Mouse (Mus musculus) forebrain, embryonic 14.5 days (tissue): Measurements from ENCODE around the gene Dppa3. TPM values are rescaled to one million over a fixed set of nuclear protein-coding genes. Genes with fewer than 3 reads are reported as not detected.

Experiments
- ATAC-seq: fragments of 200-750 bp; cut with Nextera tagmentation; 2 replicates; pipeline ENCODE4 v1.8.0; 2017; ENCODE audit warnings: mild to moderate bottlenecking, moderate library complexity
- DNase-seq: peaks from one replicate; pipeline ENCODE4 v3.0.0-alpha.2; 2015; ENCODE audit warnings: low spot score
- H3K27ac ChIP-seq: fragments of 300-500 bp; sonication (generic); 2 replicates; pipeline ENCODE4 v1.5.1; 2014; ENCODE audit warnings: low read depth, mild to moderate bottlenecking, control low read depth, low read length, moderate library complexity
- H3K27me3 ChIP-seq: fragments of 300-500 bp; sonication (generic); replicated peaks from 2 replicates; pipeline ENCODE4 v1.6.1; 2014; ENCODE audit warnings: low read length, control low read depth, mixed read lengths; ENCODE audit not compliant: control insufficient read depth, insufficient read depth
- H3K36me3 ChIP-seq: fragments of 300-500 bp; sonication (generic); 2 replicates; pipeline ENCODE4 v1.6.1; 2014; ENCODE audit warnings: low read length, control low read depth; ENCODE audit not compliant: control insufficient read depth, insufficient read depth
- H3K4me1 ChIP-seq: fragments of 300-500 bp; sonication (generic); 2 replicates; pipeline ENCODE4 v1.6.1; 2014; ENCODE audit warnings: antibody characterized with exemption, low read length, control low read depth; ENCODE audit not compliant: control insufficient read depth, insufficient read depth
- H3K4me2 ChIP-seq: fragments of 300-500 bp; sonication (generic); 2 replicates; pipeline ENCODE4 v1.6.1; 2014; ENCODE audit warnings: mild to moderate bottlenecking, control low read depth, low read length
- H3K4me3 ChIP-seq: fragments of 300-500 bp; sonication (generic); 2 replicates; pipeline ENCODE4 v1.5.1; 2014; ENCODE audit warnings: low read depth, low read length, control low read depth
- H3K9ac ChIP-seq: fragments of 300-500 bp; sonication (generic); 2 replicates; pipeline ENCODE4 v1.6.1; 2014; ENCODE audit warnings: mild to moderate bottlenecking, low read length, control low read depth, moderate library complexity
- H3K9me3 ChIP-seq: fragments of 300-500 bp; sonication (generic); replicated peaks from 2 replicates; pipeline ENCODE4 v1.6.1; 2016; ENCODE audit warnings: low read length, control low read depth, mixed read lengths; ENCODE audit not compliant: control insufficient read depth
- WGBS: fragments of 180-500 bp; shearing (Covaris S2); extraction: QIAGEN DNeasy Blood & Tissue Kit; methylation state at CpG from one replicate; pipeline ENCODE4 v1.1.7; 2014; 5-methylcytosine and 5-hydroxymethylcytosine counted together
- polyA plus RNA-seq: library from polyadenylated mRNA; unstranded; fragments of >200 nt; fragmentation: Nextera tagmentation; extraction: Ambion mirVana; gene quantifications from 2 replicates; pipeline ENCODE4 v1.2.1, GENCODE M21; 2014

The Dppa3 gene
- polyA plus RNA-seq, 1 experiment from 2014 or later = not detected

DNA sequence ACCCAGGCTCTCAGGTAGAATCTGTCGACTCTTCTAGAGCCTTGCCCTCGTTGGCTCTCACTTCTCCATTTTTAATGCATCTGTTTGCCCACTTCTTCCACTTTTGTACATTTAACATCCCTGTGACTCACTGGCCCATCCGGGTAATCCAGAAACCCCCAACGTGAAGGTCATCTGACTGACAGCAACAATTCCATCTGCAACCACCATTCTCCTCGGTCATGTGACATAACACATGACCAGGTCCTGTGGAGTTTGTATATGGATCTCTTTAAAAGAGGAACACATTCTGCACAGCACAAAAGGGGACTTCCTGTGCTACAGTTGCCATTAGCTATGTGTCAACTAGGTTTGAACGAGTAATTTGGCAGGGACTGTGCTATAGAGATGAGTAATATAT is 28.1 kb downstream of the Dppa3 start:
- Histone ChIP-seq H3K9me3 (no peaks in the 10 kb centered on the region), H3K27me3 (no peaks in the 10 kb centered on the region), H3K9ac (no peak overlapping the region), H3K27ac (no peak overlapping the region), H3K36me3 (no peaks in the 10 kb centered on the region), H3K4me3 (no peak overlapping the region), H3K4me2 (no peak overlapping the region), H3K4me1 (no peaks in the 10 kb centered on the region)
- WGBS = 85% methylated on average over 6 of the region's 6 CpGs
- DNase-seq = no peak
- no peak for ATAC-seq

DNA sequence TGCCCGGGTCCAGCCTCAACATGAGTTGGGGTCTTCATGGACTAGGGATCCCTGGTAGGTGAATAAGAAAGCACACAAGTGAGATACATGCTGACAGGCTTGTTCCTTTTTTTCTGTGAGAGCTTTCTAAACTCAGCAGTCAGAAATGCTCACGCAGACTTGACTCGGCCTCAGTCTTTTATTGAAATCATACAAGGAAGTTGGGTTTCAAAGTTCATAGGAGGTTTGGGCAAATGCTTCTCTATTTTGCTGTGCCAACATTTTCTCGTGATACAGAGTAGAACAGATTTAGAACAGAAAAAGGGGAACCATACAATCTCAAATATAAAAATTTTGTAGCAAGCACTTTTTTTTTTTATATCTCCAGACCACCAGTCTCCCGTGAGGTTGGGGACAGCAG is 31.4 kb downstream of the Dppa3 start:
- Histone ChIP-seq H3K4me2 (no peak overlapping the region), H3K27ac (no peak overlapping the region), H3K9ac (no peak overlapping the region), H3K27me3 (no peaks in the 10 kb centered on the region), H3K36me3 (no peaks in the 10 kb centered on the region), H3K9me3 (no peaks in the 10 kb centered on the region), H3K4me3 (no peak overlapping the region), H3K4me1 (no peaks in the 10 kb centered on the region)
- 93% methylated on average over 5 of the region's 5 CpGs for WGBS
- DNase-seq (no peak), ATAC-seq (no peak)

DNA sequence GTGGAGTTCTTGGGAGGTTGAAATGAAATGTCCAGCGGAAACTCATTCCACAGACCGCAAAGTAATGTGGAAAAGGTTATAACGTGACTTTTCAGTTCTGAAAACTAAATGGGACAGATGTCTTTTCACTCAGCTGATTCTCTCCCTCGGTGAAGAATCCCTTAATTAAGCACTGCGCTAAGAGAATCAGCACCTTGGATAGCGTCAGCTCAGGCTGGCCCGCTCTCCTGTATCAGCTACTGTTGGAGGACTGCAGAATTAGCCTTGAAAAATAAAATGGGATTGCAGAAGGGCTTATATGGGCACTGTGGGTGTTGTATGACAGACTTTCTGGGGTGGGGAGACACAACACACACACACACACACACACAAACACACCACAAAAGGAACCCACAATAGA is 33.4 kb downstream of the Dppa3 start:
- no peak overlapping the region for H3K27ac ChIP-seq
- DNase-seq (peak; percentile 40), ATAC-seq (no peak)
- no peak overlapping the region for H3K4me3 ChIP-seq
- H3K9ac ChIP-seq = no peak overlapping the region
- H3K36me3 ChIP-seq = no peaks in the 10 kb centered on the region
- no peak overlapping the region for H3K4me2 ChIP-seq
- WGBS = 15% methylated on average over 7 of the region's 7 CpGs
- H3K4me1 ChIP-seq = peaks cover 3% of the 10 kb centered on the region; the same call in 1 of the 2 replicates
- H3K27me3 ChIP-seq = no peaks in the 10 kb centered on the region
- H3K9me3 ChIP-seq = no peaks in the 10 kb centered on the region

DNA sequence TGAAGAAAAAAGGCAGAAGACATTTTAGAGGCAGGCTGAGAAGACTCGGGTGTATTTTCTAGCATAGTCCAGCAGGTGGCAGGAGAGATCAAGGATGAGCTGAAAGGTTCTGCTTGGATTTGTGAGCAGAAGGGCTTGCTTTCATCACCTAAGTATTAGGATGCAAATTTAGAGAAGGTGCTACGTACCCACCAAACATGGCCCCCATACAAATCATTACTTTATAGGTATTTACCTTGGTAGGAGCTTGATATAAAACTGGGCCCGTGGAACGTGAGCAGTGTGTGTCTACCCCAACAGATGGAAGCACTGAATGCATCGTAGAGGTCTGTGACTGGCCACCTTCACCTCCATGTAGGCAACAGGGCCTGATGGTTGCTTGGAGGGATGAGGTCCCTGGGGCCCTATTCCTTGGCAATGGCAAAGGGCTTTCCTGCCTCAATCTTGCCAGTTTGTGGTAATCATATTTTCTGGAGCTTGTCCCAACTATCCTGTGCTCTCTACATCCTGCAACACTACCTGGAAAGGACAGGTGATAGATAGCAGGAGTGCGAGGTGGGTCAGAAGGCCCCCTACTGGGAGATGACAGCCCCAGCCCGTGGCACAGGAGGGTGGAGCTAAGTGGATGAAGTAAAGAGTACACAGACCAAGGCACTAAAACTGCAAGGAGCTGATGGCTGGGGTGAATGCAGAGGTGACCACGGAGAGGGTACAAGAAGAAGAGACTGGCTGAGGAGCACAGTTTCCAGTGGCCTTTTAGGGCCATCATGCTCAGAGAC is 34.6 kb downstream of the Dppa3 start:
- DNase-seq (peak; percentile 78), ATAC-seq (peak; percentile 48)
- H3K36me3 ChIP-seq = no peaks in the 10 kb centered on the region
- no peak overlapping the region for H3K27ac ChIP-seq
- H3K4me1 ChIP-seq = peaks cover 3% of the 10 kb centered on the region; the same call in 1 of the 2 replicates
- no peaks in the 10 kb centered on the region for H3K27me3 ChIP-seq
- no peak overlapping the region for H3K4me2 ChIP-seq
- H3K4me3 ChIP-seq = no peak overlapping the region
- H3K9me3 ChIP-seq = no peaks in the 10 kb centered on the region
- H3K9ac ChIP-seq = no peak overlapping the region
- WGBS = 46% methylated on average over 8 of the region's 8 CpGs

DNA sequence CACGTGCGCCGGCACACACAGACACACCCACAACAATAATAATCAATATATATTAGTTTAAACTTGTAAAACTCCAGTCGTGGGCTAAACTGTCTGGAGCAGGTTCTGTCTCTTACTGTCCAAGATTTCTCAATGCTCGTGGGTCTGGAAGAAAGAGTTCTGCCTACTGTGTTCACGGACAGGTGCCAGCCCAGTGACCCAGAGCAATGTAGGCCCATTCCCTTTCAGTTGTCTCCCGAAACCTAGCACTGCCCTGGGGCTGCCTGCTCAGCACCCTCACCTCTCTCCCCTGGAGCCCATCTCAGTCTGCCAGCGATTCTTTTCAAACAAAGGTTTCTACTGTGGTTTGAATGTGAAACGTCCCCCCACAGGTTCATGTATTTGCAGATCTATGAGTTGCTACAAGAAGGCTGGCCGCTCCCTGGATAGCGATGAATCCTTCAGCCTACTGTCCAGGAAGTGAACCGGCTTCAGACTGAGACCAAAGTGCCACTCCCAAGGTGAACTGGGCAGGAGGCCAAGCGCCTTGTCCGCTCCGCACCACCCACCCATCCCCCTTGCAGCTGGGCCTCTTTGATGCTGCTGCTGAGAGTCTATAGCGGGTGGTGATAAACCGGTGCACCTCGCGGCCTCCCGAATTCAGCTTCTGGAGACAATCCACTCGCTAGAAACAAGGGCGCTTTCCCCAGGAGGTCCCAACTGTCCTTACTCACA is 36.5 kb downstream of the Dppa3 start:
- Histone ChIP-seq H3K4me1 (peaks cover 3% of the 10 kb centered on the region; the same call in 1 of the 2 replicates), H3K27me3 (no peaks in the 10 kb centered on the region), H3K36me3 (no peaks in the 10 kb centered on the region), H3K4me2 (no peak overlapping the region), H3K9me3 (no peaks in the 10 kb centered on the region), H3K4me3 (no peak overlapping the region), H3K9ac (no peak overlapping the region), H3K27ac (no peak overlapping the region)
- WGBS = 36% methylated on average over 22 of the region's 22 CpGs
- DNase-seq (peak; percentile 24), ATAC-seq (no peak)

DNA sequence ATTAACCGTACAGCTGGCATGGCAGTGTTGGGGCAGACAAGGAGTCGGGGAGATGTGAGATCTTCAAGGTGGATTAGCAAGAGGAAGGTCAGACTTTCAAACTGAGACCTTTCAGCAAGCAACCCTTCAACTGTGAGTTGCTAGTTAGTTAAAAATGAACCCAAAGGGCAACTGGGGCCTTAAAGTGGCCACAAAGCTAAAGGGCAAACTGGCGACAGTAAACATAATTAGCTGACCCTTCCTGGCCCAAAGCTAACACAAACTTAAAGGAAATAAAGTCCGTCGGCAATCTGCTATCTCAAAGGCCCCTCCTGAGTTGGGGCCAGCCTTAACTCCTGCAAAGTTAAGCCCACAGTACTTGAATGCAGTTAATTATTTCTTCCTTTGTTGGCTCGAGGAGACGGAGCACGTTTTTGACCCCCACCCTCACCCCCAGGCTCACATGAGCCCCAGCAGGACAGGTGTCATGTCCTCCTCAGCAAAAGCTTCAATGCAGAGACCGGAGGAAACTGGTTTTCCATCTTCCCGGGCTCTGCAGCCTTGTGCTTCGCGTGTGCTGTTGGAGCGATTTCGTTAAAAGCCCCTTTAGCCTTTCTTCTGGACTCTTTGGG is 37.5 kb downstream of the Dppa3 start:
- no peak for DNase-seq
- no peaks in the 10 kb centered on the region for H3K9me3 ChIP-seq
- H3K27ac ChIP-seq = no peak overlapping the region
- no peaks in the 10 kb centered on the region for H3K36me3 ChIP-seq
- H3K9ac ChIP-seq = no peak overlapping the region
- H3K4me1 ChIP-seq = peaks cover 3% of the 10 kb centered on the region; the same call in 1 of the 2 replicates
- no peaks in the 10 kb centered on the region for H3K27me3 ChIP-seq
- no peak overlapping the region for H3K4me3 ChIP-seq
- 29% methylated on average over 14 of the region's 14 CpGs for whole genome bisulfite sequencing
- H3K4me2 ChIP-seq = no peak overlapping the region
- ATAC-seq = no peak

DNA sequence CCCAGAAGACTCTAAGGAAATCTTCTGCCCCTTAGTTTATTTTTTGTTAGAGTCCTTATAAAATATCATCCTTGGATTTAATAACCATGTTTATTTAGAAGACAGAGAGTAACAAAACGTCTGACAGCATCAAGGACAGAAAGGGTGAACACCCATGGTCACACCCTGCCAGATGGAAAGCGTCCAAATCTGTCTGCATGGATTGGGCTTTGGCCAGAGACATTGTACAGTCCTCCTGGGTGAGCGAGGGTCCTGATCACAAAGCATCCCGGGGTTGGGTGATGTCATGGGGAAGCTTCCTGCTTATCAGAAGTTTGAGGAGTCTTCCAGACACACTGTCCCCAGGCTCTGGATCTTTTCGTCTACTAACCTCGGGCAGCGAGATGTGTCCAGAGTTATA is 39.7 kb downstream of the Dppa3 start:
- WGBS = 73% methylated on average over 7 of the region's 7 CpGs
- DNase-seq (peak; percentile 13), ATAC-seq (no peak)
- H3K27ac ChIP-seq = no peak overlapping the region
- no peak overlapping the region for H3K4me2 ChIP-seq
- no peaks in the 10 kb centered on the region for H3K9me3 ChIP-seq
- H3K27me3 ChIP-seq = no peaks in the 10 kb centered on the region
- no peak overlapping the region for H3K4me3 ChIP-seq
- H3K9ac ChIP-seq = no peak overlapping the region
- no peaks in the 10 kb centered on the region for H3K36me3 ChIP-seq
- peaks cover 3% of the 10 kb centered on the region; the same call in 1 of the 2 replicates for H3K4me1 ChIP-seq

DNA sequence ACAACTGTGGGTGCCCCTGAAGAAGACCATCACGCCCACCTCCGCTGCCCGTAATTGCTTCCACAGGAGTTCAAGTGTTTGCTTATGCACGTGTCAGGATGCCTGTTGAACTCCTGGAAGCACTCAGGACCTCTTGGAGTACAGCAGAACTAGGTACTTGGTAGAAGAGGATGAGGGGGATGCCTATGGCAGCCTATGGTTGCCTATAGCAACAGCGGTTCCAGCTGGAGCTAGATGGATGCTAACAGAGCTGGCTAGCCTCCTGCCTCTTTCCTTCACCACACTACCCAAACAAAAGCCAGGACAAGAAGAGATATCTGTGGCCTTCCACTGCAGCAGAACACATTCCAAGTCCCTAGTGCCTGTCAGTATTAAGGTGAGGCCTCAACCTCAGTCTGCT is 41.5 kb downstream of the Dppa3 start:
- no peak overlapping the region for H3K4me3 ChIP-seq
- H3K9ac ChIP-seq = no peak overlapping the region
- WGBS = 73% methylated on average over 5 of the region's 5 CpGs
- H3K4me2 ChIP-seq = no peak overlapping the region
- H3K27me3 ChIP-seq = no peaks in the 10 kb centered on the region
- no peak overlapping the region for H3K27ac ChIP-seq
- peaks cover 3% of the 10 kb centered on the region; the same call in 1 of the 2 replicates for H3K4me1 ChIP-seq
- DNase-seq = no peak
- no peak for ATAC-seq
- H3K36me3 ChIP-seq = no peaks in the 10 kb centered on the region
- H3K9me3 ChIP-seq = no peaks in the 10 kb centered on the region
